Mouse (Mus musculus): ENCODE measurements around the gene Ubr4. TPM values are rescaled to one million over a fixed set of nuclear protein-coding genes. Genes with fewer than 3 reads are reported as not detected.

Gene Ubr4
- total RNA-seq, 1 experiment = 199 TPM

- no peak for TF ChIP-seq MAFK (IDR thresholded peaks at IDR 0.05; ENCODE audit: insufficient read depth, low read depth, low read length)
- no peak for TF ChIP-seq HCFC1 (IDR thresholded peaks at IDR 0.05; ENCODE audit: borderline replicate concordance, insufficient read depth, low read length)
- TF ChIP-seq ZNF384 (IDR thresholded peaks at IDR 0.05; ENCODE audit: low read depth, low read length) = no peak
- TF ChIP-seq ZC3H11A (IDR thresholded peaks at IDR 0.05; ENCODE audit: borderline replicate concordance, low read depth, low read length) = no peak
- no peak for TF ChIP-seq CHD2 (IDR thresholded peaks at IDR 0.05; ENCODE audit: low read depth, low read length)
- Histone ChIP-seq H3K4me1 (ENCODE audit: control insufficient read depth in 2 of 2, insufficient read depth in 2 of 2, low read length in 2 of 2, poor library complexity in 1 of 2) (peaks cover 0 to 3% of the 10 kb centered on the region in 2 experiments; a peak in 2 of 4 replicates), H3K27ac (ENCODE audit: insufficient read depth, low read depth, low read length, poor library complexity, severe bottlenecking) (peak overlapping the region; percentile 27; the same call in 1 of the 2 replicates), H3K36me3 (ENCODE audit: control insufficient read depth, insufficient read depth, low read length, poor library complexity, severe bottlenecking) (peaks cover 56% of the 10 kb centered on the region), H3K4me3 (ENCODE audit: insufficient read depth in 1 of 2, low read depth in 1 of 2, low read length in 2 of 2, poor library complexity in 1 of 2, severe bottlenecking in 1 of 2) (no peak overlapping the region), H3K9ac (ENCODE audit: insufficient read depth, low read depth, low read length, poor library complexity, severe bottlenecking) (no peak overlapping the region), H3K9me3 (ENCODE audit: control insufficient read depth, insufficient read depth, low read depth, low read length) (no peaks in the 10 kb centered on the region)
- in situ Hi-C loops (cut with MboI; ENCODE audit: low sequenced_read_pairs in 2 of 2, unreplicated experiment in 2 of 2) = no loop called here
- no peak for DNase-seq (ENCODE audit: low read depth, low spot score)
These were observed 21.1 kb downstream of the Ubr4 start for GRCm38 (mm10) chr4:139373531-139373930.

GRCm38 (mm10) chr4:139379719-139380118, 27.3 kb downstream of the Ubr4 start:
- Histone ChIP-seq H3K4me3 (ENCODE audit: insufficient read depth in 1 of 2, low read depth in 1 of 2, low read length in 2 of 2, poor library complexity in 1 of 2, severe bottlenecking in 1 of 2) (peak overlapping the region; percentile 72 to 78), H3K27ac (ENCODE audit: insufficient read depth, low read depth, low read length, poor library complexity, severe bottlenecking) (peak overlapping the region; percentile 72; the same call in 1 of the 2 replicates), H3K9me3 (ENCODE audit: control insufficient read depth, insufficient read depth, low read depth, low read length) (no peaks in the 10 kb centered on the region), H3K9ac (ENCODE audit: insufficient read depth, low read depth, low read length, poor library complexity, severe bottlenecking) (peak overlapping the region; percentile 92), H3K4me1 (ENCODE audit: control insufficient read depth in 2 of 2, insufficient read depth in 2 of 2, low read length in 2 of 2, poor library complexity in 1 of 2) (peaks cover 0 to 2% of the 10 kb centered on the region in 2 experiments; a peak in 1 of 4 replicates), H3K36me3 (ENCODE audit: control insufficient read depth, insufficient read depth, low read length, poor library complexity, severe bottlenecking) (peaks cover 19% of the 10 kb centered on the region)
- DNase-seq (ENCODE audit: low read depth, low spot score) = no peak
- in situ Hi-C loops (cut with MboI; ENCODE audit: low sequenced_read_pairs in 2 of 2, unreplicated experiment in 2 of 2) = no loop called here
- no peak for TF ChIP-seq ZC3H11A (IDR thresholded peaks at IDR 0.05; ENCODE audit: borderline replicate concordance, low read depth, low read length)

GRCm38 (mm10) chr4:139380207-139380748, 27.9 kb downstream of the Ubr4 start:
- peak; percentile 98 for DNase-seq (ENCODE audit: low read depth, low spot score)

GRCm38 (mm10) chr4:139380775-139381451, 28.5 kb downstream of the Ubr4 start:
- H3K36me3 ChIP-seq (ENCODE audit: control insufficient read depth, insufficient read depth, low read length, poor library complexity, severe bottlenecking) = peaks cover 9% of the 10 kb centered on the region
- in situ Hi-C loops (cut with MboI; ENCODE audit: low sequenced_read_pairs in 2 of 2, unreplicated experiment in 2 of 2) = no loop called here
- H3K27ac ChIP-seq (ENCODE audit: insufficient read depth, low read depth, low read length, poor library complexity, severe bottlenecking) = peak overlapping the region; percentile 88
- peak overlapping the region; percentile 96 for H3K9ac ChIP-seq (ENCODE audit: insufficient read depth, low read depth, low read length, poor library complexity, severe bottlenecking)
- peaks cover 2% of the 10 kb centered on the region in 2 experiments; a peak in 1 of 4 replicates for H3K4me1 ChIP-seq (ENCODE audit: control insufficient read depth in 2 of 2, insufficient read depth in 2 of 2, low read length in 2 of 2, poor library complexity in 1 of 2)
- no peak for DNase-seq (ENCODE audit: low read depth, low spot score)
- H3K9me3 ChIP-seq (ENCODE audit: control insufficient read depth, insufficient read depth, low read depth, low read length) = no peaks in the 10 kb centered on the region
- peak overlapping the region; percentile 67 to 97 for H3K4me3 ChIP-seq (ENCODE audit: insufficient read depth in 1 of 2, low read depth in 1 of 2, low read length in 2 of 2, poor library complexity in 1 of 2, severe bottlenecking in 1 of 2)
- TF ChIP-seq HCFC1 (IDR thresholded peaks at IDR 0.05; ENCODE audit: borderline replicate concordance, insufficient read depth, low read length) (no peak), ZC3H11A (IDR thresholded peaks at IDR 0.05; ENCODE audit: borderline replicate concordance, low read depth, low read length) (no peak), CHD2 (IDR thresholded peaks at IDR 0.05; ENCODE audit: low read depth, low read length) (no peak), MAFK (IDR thresholded peaks at IDR 0.05; ENCODE audit: insufficient read depth, low read depth, low read length) (no peak), ZNF384 (IDR thresholded peaks at IDR 0.05; ENCODE audit: low read depth, low read length) (no peak)

More at GRCm38 (mm10) chr4:139380207-139380748, 27.9 kb downstream of the Ubr4 start:
- peak overlapping the region; percentile 96 for H3K9ac ChIP-seq (ENCODE audit: insufficient read depth, low read depth, low read length, poor library complexity, severe bottlenecking)
- H3K4me1 ChIP-seq (ENCODE audit: control insufficient read depth in 2 of 2, insufficient read depth in 2 of 2, low read length in 2 of 2, poor library complexity in 1 of 2) = peaks cover 0 to 2% of the 10 kb centered on the region in 2 experiments; a peak in 1 of 4 replicates
- no peak for TF ChIP-seq MAFK (IDR thresholded peaks at IDR 0.05; ENCODE audit: insufficient read depth, low read depth, low read length)
- TF ChIP-seq CHD2 (IDR thresholded peaks at IDR 0.05; ENCODE audit: low read depth, low read length) = no peak
- TF ChIP-seq ZNF384 (IDR thresholded peaks at IDR 0.05; ENCODE audit: low read depth, low read length) = no peak
- TF ChIP-seq HCFC1 (IDR thresholded peaks at IDR 0.05; ENCODE audit: borderline replicate concordance, insufficient read depth, low read length) = peak; percentile 86
- H3K9me3 ChIP-seq (ENCODE audit: control insufficient read depth, insufficient read depth, low read depth, low read length) = no peaks in the 10 kb centered on the region
- H3K36me3 ChIP-seq (ENCODE audit: control insufficient read depth, insufficient read depth, low read length, poor library complexity, severe bottlenecking) = peaks cover 15% of the 10 kb centered on the region
- H3K27ac ChIP-seq (ENCODE audit: insufficient read depth, low read depth, low read length, poor library complexity, severe bottlenecking) = peak overlapping the region; percentile 88
- in situ Hi-C loops (cut with MboI; ENCODE audit: low sequenced_read_pairs in 2 of 2, unreplicated experiment in 2 of 2) = no loop called here
- peak overlapping the region; percentile 78 to 97 for H3K4me3 ChIP-seq (ENCODE audit: insufficient read depth in 1 of 2, low read depth in 1 of 2, low read length in 2 of 2, poor library complexity in 1 of 2, severe bottlenecking in 1 of 2)

Data from ES-E14 (cell line).